Mouse (Mus musculus) heart, embryonic 16.5 days (tissue): ENCODE results near the gene Tmem117. TPM values are rescaled to one million over a fixed set of nuclear protein-coding genes. Genes with fewer than 3 reads are reported as not detected.

ENCODE experiments used
- ATAC-seq: fragments of 200-750 bp; cut with Nextera tagmentation; replicated peaks from 2 replicates; pipeline ENCODE4 v1.8.0; 2017; ENCODE audit warnings: moderate number of reproducible peaks; ENCODE audit not compliant: insufficient read depth, low FRiP score; ENCODE audit errors: extremely low read depth
- H3K27ac ChIP-seq: fragments of 300-500 bp; sonication (generic); 2 replicates; pipeline ENCODE4 v1.5.1; 2014; ENCODE audit warnings: mild to moderate bottlenecking, low read length, control low read depth, moderate library complexity
- H3K27me3 ChIP-seq: fragments of 300-500 bp; sonication (generic); 2 replicates; pipeline ENCODE4 v1.6.1; 2014; ENCODE audit warnings: low read length, mixed read lengths; ENCODE audit not compliant: control insufficient read depth, insufficient read depth
- H3K36me3 ChIP-seq: fragments of 300-500 bp; sonication (generic); 2 replicates; pipeline ENCODE4 v1.6.1; 2014; ENCODE audit not compliant: control insufficient read depth, insufficient read depth
- H3K4me1 ChIP-seq: fragments of 300-500 bp; sonication (generic); 2 replicates; pipeline ENCODE4 v1.6.1; 2014; ENCODE audit warnings: low read length, mixed read lengths; ENCODE audit not compliant: control insufficient read depth, insufficient read depth
- H3K4me2 ChIP-seq: fragments of 300-500 bp; sonication (generic); 2 replicates; pipeline ENCODE4 v1.6.1; 2014; ENCODE audit warnings: low read depth, mild to moderate bottlenecking, control low read depth, low read length
- H3K4me3 ChIP-seq: fragments of 300-500 bp; sonication (generic); 2 replicates; pipeline ENCODE4 v1.5.1; 2014; ENCODE audit warnings: mild to moderate bottlenecking, control low read depth, low read length
- H3K9ac ChIP-seq: fragments of 300-500 bp; sonication (generic); 2 replicates; pipeline ENCODE4 v1.6.1; 2014; ENCODE audit warnings: low read length, control low read depth
- H3K9me3 ChIP-seq: fragments of 300-500 bp; sonication (generic); replicated peaks from 2 replicates; pipeline ENCODE4 v1.6.1; 2016; ENCODE audit warnings: low read length; ENCODE audit not compliant: control insufficient read depth
- WGBS: fragments of 180-500 bp; shearing (Covaris S2); extraction: QIAGEN DNeasy Blood & Tissue Kit; methylation state at CpG from one replicate; pipeline ENCODE4 v1.1.7; 2014; 5-methylcytosine and 5-hydroxymethylcytosine counted together
- polyA plus RNA-seq: library from polyadenylated mRNA; unstranded; fragments of >200 nt; fragmentation: Nextera tagmentation; extraction: Ambion mirVana; gene quantifications from 2 replicates; pipeline ENCODE4 v1.2.1, GENCODE M21; 2015

Gene Tmem117
- polyA plus RNA-seq, 1 experiment from 2014 or later = 2.6 TPM

- Histone ChIP-seq H3K9me3 (no peaks in the 10 kb centered on the region), H3K4me1 (no peaks in the 10 kb centered on the region), H3K27ac (no peak overlapping the region), H3K27me3 (no peaks in the 10 kb centered on the region), H3K36me3 (no peaks in the 10 kb centered on the region), H3K4me2 (no peak overlapping the region), H3K4me3 (no peak overlapping the region), H3K9ac (no peak overlapping the region)
- 56% methylated on average over 1 of the region's 1 CpGs for WGBS
- ATAC-seq = no peak
Measured at GRCm38 (mm10) chr15:94864134-94864533, 235.1 kb downstream of the Tmem117 start.

- WGBS = 74% methylated on average over 5 of the region's 5 CpGs
- Histone ChIP-seq H3K27ac (no peak overlapping the region), H3K9ac (no peak overlapping the region), H3K36me3 (no peaks in the 10 kb centered on the region), H3K9me3 (no peaks in the 10 kb centered on the region), H3K27me3 (no peaks in the 10 kb centered on the region), H3K4me2 (no peak overlapping the region), H3K4me3 (no peak overlapping the region), H3K4me1 (no peaks in the 10 kb centered on the region)
- ATAC-seq = no peak
Measured at GRCm38 (mm10) chr15:94868372-94868771, 239.3 kb downstream of the Tmem117 start.

- ATAC-seq = no peak
- Histone ChIP-seq H3K4me3 (no peak overlapping the region), H3K27me3 (no peaks in the 10 kb centered on the region), H3K4me1 (no peaks in the 10 kb centered on the region), H3K4me2 (no peak overlapping the region), H3K36me3 (no peaks in the 10 kb centered on the region), H3K9ac (no peak overlapping the region), H3K27ac (no peak overlapping the region), H3K9me3 (no peaks in the 10 kb centered on the region)
- WGBS = 68% methylated on average over 4 of the region's 4 CpGs
Measured at GRCm38 (mm10) chr15:94885026-94885425, 256.0 kb downstream of the Tmem117 start.

GRCm38 (mm10) chr15:94893201-94893600 is 264.2 kb downstream of the Tmem117 start:
- 79% methylated on average over 1 of the region's 1 CpGs for WGBS
- Histone ChIP-seq H3K27ac (no peak overlapping the region), H3K36me3 (no peaks in the 10 kb centered on the region), H3K4me1 (peaks cover 2% of the 10 kb centered on the region; the same call in 1 of the 2 replicates), H3K4me3 (no peak overlapping the region), H3K27me3 (no peaks in the 10 kb centered on the region), H3K4me2 (no peak overlapping the region), H3K9ac (no peak overlapping the region), H3K9me3 (no peaks in the 10 kb centered on the region)
- ATAC-seq = no peak

GRCm38 (mm10) chr15:94894086-94894485 is 265.1 kb downstream of the Tmem117 start:
- no peak overlapping the region for H3K4me3 ChIP-seq
- H3K27me3 ChIP-seq = no peaks in the 10 kb centered on the region
- WGBS = 40% methylated on average over 5 of the region's 5 CpGs
- no peak overlapping the region for H3K27ac ChIP-seq
- no peak overlapping the region for H3K9ac ChIP-seq
- H3K4me1 ChIP-seq = peaks cover 2% of the 10 kb centered on the region; the same call in 1 of the 2 replicates
- H3K9me3 ChIP-seq = no peaks in the 10 kb centered on the region
- H3K36me3 ChIP-seq = no peaks in the 10 kb centered on the region
- H3K4me2 ChIP-seq = no peak overlapping the region
- ATAC-seq = no peak

- Histone ChIP-seq H3K4me1 (peaks cover 2% of the 10 kb centered on the region; the same call in 1 of the 2 replicates), H3K9me3 (no peaks in the 10 kb centered on the region), H3K4me3 (no peak overlapping the region), H3K27me3 (no peaks in the 10 kb centered on the region), H3K9ac (no peak overlapping the region), H3K36me3 (no peaks in the 10 kb centered on the region), H3K4me2 (no peak overlapping the region), H3K27ac (no peak overlapping the region)
- ATAC-seq = no peak
- WGBS = 87% methylated on average over 11 of the region's 11 CpGs
Measured at GRCm38 (mm10) chr15:94895681-94896080, 266.6 kb downstream of the Tmem117 start.

GRCm38 (mm10) chr15:94903188-94903587 is 274.2 kb downstream of the Tmem117 start:
- H3K27ac ChIP-seq = no peak overlapping the region
- no peaks in the 10 kb centered on the region for H3K36me3 ChIP-seq
- WGBS = 82% methylated on average over 1 of the region's 1 CpGs
- no peaks in the 10 kb centered on the region for H3K4me1 ChIP-seq
- no peak overlapping the region for H3K4me3 ChIP-seq
- H3K9me3 ChIP-seq = no peaks in the 10 kb centered on the region
- no peak overlapping the region for H3K9ac ChIP-seq
- no peak overlapping the region for H3K4me2 ChIP-seq
- no peaks in the 10 kb centered on the region for H3K27me3 ChIP-seq
- ATAC-seq = no peak

GRCm38 (mm10) chr15:94904672-94905407 is 275.8 kb downstream of the Tmem117 start:
- Histone ChIP-seq H3K4me1 (no peaks in the 10 kb centered on the region), H3K9ac (no peak overlapping the region), H3K27ac (no peak overlapping the region), H3K4me3 (no peak overlapping the region), H3K36me3 (no peaks in the 10 kb centered on the region), H3K9me3 (no peaks in the 10 kb centered on the region), H3K27me3 (no peaks in the 10 kb centered on the region), H3K4me2 (no peak overlapping the region)
- 81% methylated on average over 11 of the region's 11 CpGs for WGBS
- no peak for ATAC-seq

- 30% methylated on average over 1 of the region's 1 CpGs for WGBS
- no peak overlapping the region for H3K9ac ChIP-seq
Measured at GRCm38 (mm10) chr15:94921672-94922071, 292.6 kb downstream of the Tmem117 start.

More at GRCm38 (mm10) chr15:94921672-94922071, 292.6 kb downstream of the Tmem117 start:
- ATAC-seq = no peak
- H3K4me2 ChIP-seq = no peak overlapping the region
- H3K9me3 ChIP-seq = no peaks in the 10 kb centered on the region
- no peaks in the 10 kb centered on the region for H3K4me1 ChIP-seq
- no peaks in the 10 kb centered on the region for H3K27me3 ChIP-seq
- H3K4me3 ChIP-seq = no peak overlapping the region
- H3K27ac ChIP-seq = no peak overlapping the region
- H3K36me3 ChIP-seq = no peaks in the 10 kb centered on the region
